Mouse (Mus musculus) cerebellum, adult 9-10 months (tissue): Measurements from ENCODE around the gene Gm11985.
A peak's percentile ranks its signal among the peaks of the same experiment; 100 is the strongest.

Experiments used
- DNase-seq: peaks from one replicate; pipeline ENCODE4 v3.0.0; 2022

Gene Gm11985

DNA sequence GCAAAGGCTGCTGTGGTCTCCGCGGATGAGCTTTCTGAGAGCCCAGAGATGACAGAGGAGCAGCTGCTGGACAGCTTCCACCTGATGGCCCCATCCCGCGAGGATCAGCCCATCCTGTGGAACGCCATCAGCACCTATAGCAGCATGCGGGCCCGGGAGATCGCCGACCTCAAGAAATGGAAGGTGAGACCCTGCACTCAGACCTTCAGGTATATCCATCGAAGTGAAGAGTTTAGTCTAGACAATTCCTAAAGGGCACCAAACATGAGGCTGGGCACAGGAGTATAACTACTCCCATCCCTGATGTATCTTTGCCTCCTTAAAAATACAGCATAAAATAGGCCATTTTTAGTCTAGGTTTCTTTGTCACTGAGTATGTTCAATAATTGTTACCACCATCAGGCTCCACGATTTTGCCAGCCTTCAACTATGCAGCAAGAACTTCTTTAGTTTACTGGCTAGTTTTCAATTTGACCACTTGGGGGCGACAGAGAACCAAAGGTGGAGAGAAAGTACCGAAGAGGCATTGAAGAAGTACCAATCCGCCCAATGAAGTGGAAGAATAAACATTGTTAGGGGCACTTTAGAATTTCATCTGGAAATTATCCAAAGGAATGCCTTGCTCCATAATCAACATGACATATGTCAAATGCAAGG, 11.5 kb upstream of the Gm11985 start:
- DNase-seq: peak; percentile 55

GRCm38 (mm10) chr11:7198481-7199256, 10.3 kb upstream of the Gm11985 start:
- DNase-seq: no peak

GRCm38 (mm10) chr11:7198006-7198405, 9.6 kb upstream of the Gm11985 start:
- DNase-seq: no peak

- DNase-seq: no peak
These were observed 9.1 kb upstream of the Gm11985 start, which contains the start of gene Igfbp1 for GRCm38 (mm10) chr11:7197491-7197941. Gene Igfbp1 (plus strand): TSS chr11:7197782.

- no peak for DNase-seq
These were observed 6.9 kb upstream of the Gm11985 start for GRCm38 (mm10) chr11:7195312-7195685.

- DNase-seq: no peak
These were observed 6.3 kb upstream of the Gm11985 start for GRCm38 (mm10) chr11:7194432-7195311.

DNA sequence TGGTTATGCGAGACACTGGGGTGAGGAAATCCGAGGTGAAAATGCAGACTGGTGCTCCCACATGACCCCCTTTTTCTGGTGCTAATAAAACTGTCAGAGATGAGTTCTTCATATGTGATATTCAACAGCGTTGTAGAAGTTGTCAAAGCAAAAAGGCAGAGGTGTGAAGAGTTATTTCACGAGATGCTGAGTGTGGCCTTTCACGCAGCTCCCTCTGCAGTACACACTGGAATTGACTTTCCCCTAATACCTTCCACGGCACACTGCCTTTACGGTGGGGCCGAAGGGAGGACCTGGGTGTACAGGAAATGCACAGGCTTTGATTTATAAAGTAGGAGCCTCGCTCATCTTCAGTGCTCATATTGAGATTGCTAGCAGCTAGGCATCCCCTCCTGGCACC, 4.8 kb upstream of the Gm11985 start:
- no peak for DNase-seq

- no peak for DNase-seq
These were observed 4.3 kb upstream of the Gm11985 start for GRCm38 (mm10) chr11:7192710-7193109.

- peak; percentile 5 for DNase-seq
These were observed 897 bp downstream of the Gm11985 start for GRCm38 (mm10) chr11:7187472-7187871.

GRCm38 (mm10) chr11:7184420-7184819, 3.9 kb downstream of the Gm11985 start:
- peak; percentile 4 for DNase-seq

GRCm38 (mm10) chr11:7182409-7183042, 5.8 kb downstream of the Gm11985 start:
- peak; percentile 6 for DNase-seq

GRCm38 (mm10) chr11:7179276-7179675, 9.1 kb downstream of the Gm11985 start:
- peak; percentile 3 for DNase-seq

DNA sequence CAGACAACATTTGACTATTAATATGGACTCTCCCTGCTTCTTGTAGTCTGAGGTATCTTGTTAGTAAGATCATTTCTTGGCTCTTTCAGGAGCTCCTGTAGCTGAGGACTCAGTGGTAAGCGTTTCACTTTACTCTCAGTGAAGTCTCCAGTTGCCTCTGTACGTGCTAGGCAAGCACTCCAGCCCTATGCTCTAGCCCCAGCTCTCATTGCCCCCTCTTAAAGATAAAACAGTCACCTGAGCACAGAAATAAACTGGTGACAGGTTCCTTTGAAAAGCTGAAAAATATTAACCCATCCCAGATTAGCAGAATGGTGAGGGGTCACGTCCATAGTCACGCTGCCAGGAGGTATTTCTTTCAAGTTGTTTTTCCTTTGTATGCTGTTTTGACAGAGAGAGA, 9.6 kb downstream of the Gm11985 start:
- DNase-seq: peak; percentile 4

- no peak for DNase-seq
These were observed 14.7 kb downstream of the Gm11985 start for GRCm38 (mm10) chr11:7173664-7174063.

- DNase-seq: peak; percentile 52
These were observed 18.7 kb downstream of the Gm11985 start for GRCm38 (mm10) chr11:7169645-7170044.

DNA sequence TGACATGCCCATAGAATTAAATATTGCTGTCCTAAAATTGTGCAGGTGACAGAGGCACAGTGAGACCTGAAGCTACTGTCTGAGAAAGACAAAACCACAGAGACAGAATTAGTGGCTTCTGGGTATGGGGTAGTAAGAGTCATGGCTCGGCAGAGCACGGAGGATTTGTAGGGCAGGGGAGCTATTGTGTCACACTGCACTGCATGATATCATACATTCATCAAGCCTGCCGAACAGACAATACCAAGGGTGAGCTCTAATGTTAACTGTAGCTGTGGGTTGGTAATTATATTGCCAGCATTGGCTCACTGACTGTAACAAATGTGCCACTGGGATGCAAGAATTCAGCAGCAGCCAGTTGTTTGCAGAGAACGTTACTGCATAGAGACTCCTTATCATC, 24.0 kb downstream of the Gm11985 start:
- DNase-seq: no peak

DNA sequence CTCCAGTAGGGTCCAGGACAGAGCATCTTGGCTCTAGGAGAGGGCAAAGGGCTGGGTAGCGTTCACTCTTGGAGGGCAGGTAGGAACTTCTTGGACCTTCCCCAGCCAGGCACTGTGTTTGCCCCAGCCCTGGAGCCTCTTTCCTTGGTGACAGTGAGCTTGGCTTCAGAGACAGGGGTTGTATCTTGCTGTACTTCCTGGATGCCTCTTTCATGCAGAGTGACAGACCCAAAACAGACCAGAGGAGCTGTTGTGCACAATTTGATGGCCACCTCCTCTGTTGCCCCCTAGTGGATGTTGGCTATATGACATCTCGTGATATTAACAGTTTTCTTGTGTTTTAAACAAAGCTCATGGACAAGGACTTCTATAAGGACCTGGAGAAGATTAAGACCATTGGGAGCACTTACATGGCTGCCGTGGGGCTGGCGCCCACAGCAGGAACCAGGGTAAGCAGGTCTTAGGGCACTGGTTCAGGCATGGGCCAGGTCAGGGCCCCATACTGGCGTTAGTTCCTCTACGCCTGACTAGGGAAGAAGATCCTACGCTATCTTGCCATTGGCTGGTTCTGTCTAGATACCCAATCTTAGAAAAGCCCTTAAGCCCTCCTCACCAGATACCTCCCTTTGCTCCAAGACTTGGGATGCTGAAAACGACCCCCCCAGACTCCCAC, 26.7 kb downstream of the Gm11985 start:
- DNase-seq: peak; percentile 82

DNA sequence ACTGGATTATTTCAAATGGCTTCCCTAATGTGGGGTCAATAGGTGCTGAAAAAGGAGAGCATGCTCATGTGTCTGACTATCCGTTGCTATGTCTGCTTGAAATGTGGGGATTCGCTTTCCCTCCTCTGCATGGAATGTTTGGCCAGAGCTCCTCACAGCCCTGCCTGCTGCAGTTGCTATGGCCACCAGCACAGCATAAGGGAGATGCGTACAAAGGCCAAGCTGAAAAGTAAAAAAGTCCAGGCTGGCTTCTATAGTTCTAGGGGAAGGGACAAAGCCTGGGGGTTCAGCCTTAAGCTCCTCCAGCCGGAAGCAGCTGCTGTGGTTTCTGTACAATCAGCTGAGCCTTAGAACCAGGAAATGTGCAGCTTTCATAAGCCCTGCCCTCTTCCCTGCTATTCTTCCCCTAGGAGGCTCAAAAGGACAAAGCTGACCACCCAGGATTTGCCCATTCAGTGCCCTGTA, 27.7 kb downstream of the Gm11985 start:
- DNase-seq: no peak

- peak; percentile 73 for DNase-seq
These were observed 28.2 kb downstream of the Gm11985 start for GRCm38 (mm10) chr11:7160146-7160545.

GRCm38 (mm10) chr11:7158196-7158595, 30.2 kb downstream of the Gm11985 start:
- DNase-seq: no peak

DNA sequence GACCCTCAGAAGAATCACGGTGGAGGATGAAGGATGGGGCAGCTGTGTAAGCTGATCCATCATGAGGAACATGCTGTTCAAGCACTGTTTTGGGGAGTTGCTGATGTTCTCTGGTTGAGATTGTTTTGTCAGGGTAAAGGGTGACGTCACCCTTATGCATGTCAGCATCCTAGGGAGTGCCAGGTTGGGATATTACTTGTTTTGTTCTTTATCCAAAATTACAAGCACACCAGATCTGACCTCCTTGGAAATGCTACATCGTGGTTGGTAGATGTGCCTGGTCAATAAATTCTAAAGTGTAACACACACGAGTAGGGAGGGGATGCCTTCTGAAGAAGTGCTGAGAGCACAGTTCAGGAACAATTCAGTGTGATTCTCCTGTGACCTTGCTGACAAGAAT, 31.9 kb downstream of the Gm11985 start:
- DNase-seq: no peak

DNA sequence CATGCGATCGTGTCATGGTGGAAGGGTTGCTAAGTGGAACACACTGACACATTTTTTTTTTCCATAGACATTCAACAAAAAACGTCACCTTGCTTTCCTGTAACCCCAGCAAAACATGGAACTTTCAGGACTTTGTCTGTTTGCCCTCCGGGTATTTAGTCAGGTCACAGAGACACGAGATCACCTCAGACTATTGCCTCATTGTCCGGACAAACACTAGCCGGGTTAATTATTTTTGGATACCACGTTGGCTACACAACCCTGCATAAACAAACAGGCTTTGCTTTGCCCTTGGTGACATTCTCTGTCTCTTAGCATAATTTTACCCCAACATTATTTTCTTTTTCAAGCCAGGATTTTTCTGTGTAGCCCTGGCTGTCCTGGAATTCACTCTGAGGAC, 35.3 kb downstream of the Gm11985 start:
- DNase-seq: no peak
